Mouse (Mus musculus) MEL (cell line): ENCODE measurements around the gene Siglec1. TPM values are rescaled to one million over a fixed set of nuclear protein-coding genes. Genes with fewer than 3 reads are reported as not detected.

Experiments
- DNase-seq: peaks from one replicate; pipeline ENCODE4 v3.0.0; 2011; ENCODE audit warnings: low read depth, low spot score
- H3K27ac ChIP-seq: 2 replicates; pipeline ENCODE4 v1.5.1; 2012; ENCODE audit warnings: low read depth, mild to moderate bottlenecking, control low read depth, low read length, moderate library complexity; ENCODE audit not compliant: control insufficient read depth
- H3K27me3 ChIP-seq, 2 experiments: fragments of 150-350 bp in 1 of 2; sonication (generic) in 1 of 2; 2 replicates each; pipeline ENCODE4 v1.6.1; 2012; ENCODE audit warnings: low read length in 2 of 2, mild to moderate bottlenecking in 2 of 2, improper control_type of control experiment in 1 of 2, moderate library complexity in 1 of 2; ENCODE audit not compliant: insufficient read depth in 2 of 2, control insufficient read depth in 1 of 2
- H3K36me3 ChIP-seq, 2 experiments: 2 replicates each; pipeline ENCODE4 v1.6.1; 2012 to 2014; ENCODE audit warnings: low read length in 2 of 2, improper control_type of control experiment in 1 of 2, inconsistent platforms in 1 of 2, mild to moderate bottlenecking in 1 of 2; ENCODE audit not compliant: insufficient read depth in 2 of 2, control insufficient read depth in 1 of 2
- H3K4me1 ChIP-seq, 2 experiments: fragments of 150-350 bp in 1 of 2; sonication (generic) in 1 of 2; 2 replicates each; pipeline ENCODE4 v1.6.1; 2012; ENCODE audit warnings: low read length in 2 of 2, improper control_type of control experiment in 1 of 2, mild to moderate bottlenecking in 1 of 2; ENCODE audit not compliant: insufficient read depth in 2 of 2, control insufficient read depth in 1 of 2
- H3K4me3 ChIP-seq, 2 experiments: fragments of 150-350 bp in 1 of 2; sonication (generic) in 1 of 2; 2 replicates each; pipeline ENCODE4 v1.5.1; 2012; ENCODE audit warnings: low read depth in 2 of 2, low read length in 2 of 2, mild to moderate bottlenecking in 2 of 2, moderate library complexity in 2 of 2, control low read depth in 1 of 2, improper control_type of control experiment in 1 of 2; ENCODE audit not compliant: control insufficient read depth in 1 of 2, insufficient read depth in 1 of 2
- H3K79me2 ChIP-seq: 2 replicates; pipeline ENCODE4 v1.6.1; 2012; ENCODE audit warnings: mild to moderate bottlenecking, low read length, moderate library complexity; ENCODE audit not compliant: control insufficient read depth, poor library complexity, insufficient read depth
- H3K9ac ChIP-seq: 2 replicates; pipeline ENCODE4 v1.6.1; 2012; ENCODE audit warnings: low read depth, mild to moderate bottlenecking, control low read depth, low read length, moderate library complexity; ENCODE audit not compliant: control insufficient read depth, poor library complexity, severe bottlenecking
- H3K9me3 ChIP-seq: fragments of 150-350 bp; sonication (generic); replicated peaks from 2 replicates; pipeline ENCODE4 v1.6.1; 2012; ENCODE audit warnings: mild to moderate bottlenecking, low read length, improper control_type of control experiment, moderate library complexity; ENCODE audit not compliant: insufficient read depth
- BHLHE40 ChIP-seq: IDR thresholded peaks from 2 replicates; pipeline ENCODE4 v1.6.1; 2012; ENCODE audit warnings: low read depth, mild to moderate bottlenecking, inconsistent platforms, low read length, improper control_type of control experiment, borderline replicate concordance
- CHD2 ChIP-seq: IDR thresholded peaks from 2 replicates; pipeline ENCODE4 v1.6.1; 2011; ENCODE audit warnings: low read length, improper control_type of control experiment
- CTCF ChIP-seq, 3 experiments: IDR thresholded peaks in 2 of 3; conservative IDR thresholded peaks in 1 of 3; 2 replicates each; pipeline ENCODE4 v1.5.1; 2011 to 2012; ENCODE audit warnings: low read length in 3 of 3, low read depth in 2 of 3, mild to moderate bottlenecking in 2 of 3, improper control_type of control experiment in 1 of 3, inconsistent platforms in 1 of 3, mixed read lengths in 1 of 3, moderate library complexity in 1 of 3; ENCODE audit not compliant: control insufficient read depth in 1 of 3, insufficient read depth in 1 of 3, poor library complexity in 1 of 3, severe bottlenecking in 1 of 3
- E2F4 ChIP-seq: IDR thresholded peaks from 2 replicates; pipeline ENCODE4 v1.6.1; 2011; ENCODE audit warnings: low read depth, low read length, improper control_type of control experiment, borderline replicate concordance
- EP300 ChIP-seq, 2 experiments: IDR thresholded peaks; 2 replicates each; pipeline ENCODE4 v1.6.1; 2011; ENCODE audit warnings: improper control_type of control experiment in 2 of 2, low read length in 2 of 2, low read depth in 1 of 2, mild to moderate bottlenecking in 1 of 2
- GATA1 ChIP-seq: IDR thresholded peaks from 2 replicates; pipeline ENCODE4 v1.6.1; 2011; ENCODE audit warnings: low read depth, low read length, improper control_type of control experiment
- KAT2A ChIP-seq: conservative IDR thresholded peaks from 2 replicates; pipeline ENCODE4 v1.6.1; 2012; ENCODE audit warnings: low read depth, low read length, improper control_type of control experiment, inconsistent platforms
- MAZ ChIP-seq: IDR thresholded peaks from 2 replicates; pipeline ENCODE4 v1.6.1; 2012; ENCODE audit warnings: low read depth, mild to moderate bottlenecking, inconsistent platforms, low read length, improper control_type of control experiment
- MEF2A ChIP-seq: IDR thresholded peaks from 2 replicates; pipeline ENCODE4 v1.6.1; 2014; ENCODE audit warnings: low read depth, mild to moderate bottlenecking, inconsistent platforms, low read length, improper control_type of control experiment; ENCODE audit not compliant: poor library complexity, insufficient replicate concordance, severe bottlenecking; ENCODE audit errors: extremely low read depth
- MYB ChIP-seq: IDR thresholded peaks from 2 replicates; pipeline ENCODE4 v1.6.1; 2011; ENCODE audit warnings: mild to moderate bottlenecking, low read depth, low read length, improper control_type of control experiment
- MYC ChIP-seq: IDR thresholded peaks from 2 replicates; pipeline ENCODE4 v1.6.1; 2011; ENCODE audit warnings: low read depth, mild to moderate bottlenecking, low read length, improper control_type of control experiment, moderate library complexity
- POLR2A ChIP-seq, 2 experiments: IDR thresholded peaks; 2 replicates each; pipeline ENCODE4 v1.6.1; 2011 to 2012; ENCODE audit warnings: low read length in 2 of 2, mild to moderate bottlenecking in 2 of 2, control low read depth in 1 of 2, improper control_type of control experiment in 1 of 2, low read depth in 1 of 2, moderate library complexity in 1 of 2; ENCODE audit not compliant: control insufficient read depth in 1 of 2, insufficient read depth in 1 of 2, poor library complexity in 1 of 2
- RCOR1 ChIP-seq: IDR thresholded peaks from 2 replicates; pipeline ENCODE4 v1.6.1; 2012; ENCODE audit warnings: low read depth, mild to moderate bottlenecking, inconsistent platforms, low read length, improper control_type of control experiment
- SIN3A ChIP-seq: IDR thresholded peaks from 2 replicates; pipeline ENCODE4 v1.6.1; 2012; ENCODE audit warnings: low read length, improper control_type of control experiment, inconsistent platforms
- TCF12 ChIP-seq: IDR thresholded peaks from 2 replicates; pipeline ENCODE4 v1.6.1; 2014; ENCODE audit warnings: low read depth, mild to moderate bottlenecking, inconsistent platforms, low read length, improper control_type of control experiment, moderate library complexity
- USF2 ChIP-seq, 2 experiments: IDR thresholded peaks; 2 replicates each; pipeline ENCODE4 v1.6.1; 2011 to 2012; ENCODE audit warnings: improper control_type of control experiment in 2 of 2, low read length in 2 of 2, borderline replicate concordance in 1 of 2, inconsistent platforms in 1 of 2, low read depth in 1 of 2, mild to moderate bottlenecking in 1 of 2; ENCODE audit not compliant: insufficient read depth in 1 of 2
- ZNF384 ChIP-seq: IDR thresholded peaks from 2 replicates; pipeline ENCODE4 v1.6.1; 2012; ENCODE audit warnings: low read depth, mild to moderate bottlenecking, inconsistent platforms, low read length, improper control_type of control experiment
- polyA plus RNA-seq, 2 experiments: library from polyadenylated mRNA; stranded (reverse) in 1 of 2; unstranded in 1 of 2; fragments of >175 nt in 1 of 2; fragments of >200 nt in 1 of 2; gene quantifications; 2 replicates each; pipeline versions ENCODE4 v1.2.1 to v1.2.4; 2012; ENCODE audit warnings: low replicate concordance in 2 of 2, low read depth in 1 of 2; ENCODE audit not compliant: insufficient read length in 2 of 2, insufficient read depth in 1 of 2, missing spikeins in 1 of 2
- total RNA-seq: library from RNA; depleted of rRNA; stranded (reverse); fragments of 300-350 nt; gene quantifications from 2 replicates; pipeline ENCODE4 v1.2.3, GENCODE M21; 2012

Siglec1 gene
- total and polyA plus RNA-seq, 3 experiments, result 0.04 to 0.07 TPM; not detected in 1

DNA sequence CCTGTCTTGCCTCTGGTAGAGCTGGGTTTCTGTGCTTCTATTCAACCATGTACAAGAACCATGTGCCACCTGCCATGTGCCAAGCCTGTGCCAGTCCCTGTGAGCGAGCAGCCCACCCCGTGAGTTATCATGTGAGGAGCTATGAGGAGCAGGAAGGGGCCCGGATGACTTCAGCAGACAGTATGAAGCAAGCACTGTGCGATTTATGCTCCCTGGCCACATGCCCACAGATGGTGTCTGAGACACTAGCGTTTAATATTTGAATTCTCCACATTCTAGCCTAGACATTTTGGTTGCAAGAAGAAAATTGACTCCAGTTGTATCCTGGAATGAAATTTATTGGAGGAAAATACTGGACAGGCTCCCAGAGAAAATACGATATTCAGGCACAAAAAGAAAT is 19.1 kb downstream of the Siglec1 start:
- H3K9ac ChIP-seq, result no peak overlapping the region
- H3K27me3 ChIP-seq, result peaks cover 0 to 3% of the 10 kb centered on the region in 2 experiments; a peak in 3 of 4 replicates
- H3K27ac ChIP-seq, result no peak overlapping the region
- no peaks in the 10 kb centered on the region for H3K79me2 ChIP-seq
- H3K9me3 ChIP-seq, result no peaks in the 10 kb centered on the region
- no peak for TF ChIP-seq GATA1
- no peak for TF ChIP-seq POLR2A (IDR thresholded peaks at IDR 0.05; ENCODE audit: control insufficient read depth in 1 of 2, insufficient read depth in 1 of 2, low read depth in 1 of 2, low read length in 2 of 2, poor library complexity in 1 of 2)
- no peak overlapping the region for H3K4me3 ChIP-seq
- no peaks in the 10 kb centered on the region for H3K4me1 ChIP-seq
- no peak for DNase-seq
- H3K36me3 ChIP-seq, result no peaks in the 10 kb centered on the region

GRCm38 (mm10) chr2:131066342-131066741 is 20.2 kb downstream of the Siglec1 start:
- Histone ChIP-seq H3K4me3 (no peak overlapping the region), H3K27me3 (peaks cover 3% of the 10 kb centered on the region in 2 experiments; a peak in 3 of 4 replicates), H3K27ac (no peak overlapping the region), H3K4me1 (no peaks in the 10 kb centered on the region), H3K36me3 (no peaks in the 10 kb centered on the region), H3K9ac (no peak overlapping the region), H3K79me2 (no peaks in the 10 kb centered on the region), H3K9me3 (no peaks in the 10 kb centered on the region)
- no peak for DNase-seq
- TF ChIP-seq SIN3A (no peak), MYC (no peak), TCF12 (no peak), MEF2A (no peak), MAZ (no peak), ZNF384 (no peak), GATA1 (no peak)

DNA sequence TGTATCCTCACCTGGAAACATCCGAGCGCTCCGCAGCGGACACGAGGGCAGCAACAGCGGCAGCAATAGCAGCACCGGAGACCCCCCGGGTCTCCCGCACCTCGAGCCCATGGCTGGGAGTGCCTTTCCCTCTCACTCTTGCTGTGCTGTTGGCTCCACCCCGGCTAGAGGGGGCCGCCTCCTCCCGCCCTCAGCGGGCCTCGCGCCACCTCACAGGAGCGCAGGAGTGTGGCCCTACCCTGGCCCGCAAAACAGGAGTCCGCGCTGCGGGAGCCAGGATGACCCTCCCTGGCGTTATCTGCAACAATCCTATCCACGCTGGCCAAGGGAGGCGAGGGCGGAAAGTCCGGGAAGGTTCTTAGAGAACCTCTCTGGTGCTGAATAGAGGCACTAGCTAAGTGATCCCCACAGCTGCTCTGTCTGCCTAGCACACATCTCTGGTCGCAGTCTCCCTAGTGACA is 23.1 kb downstream of the Siglec1 start, which contains the start of gene Adam33:
Gene Adam33 (minus strand): TSS at position 411 of the 461 bp plus-strand sequence.
- Histone ChIP-seq H3K27ac (no peak within 1 kb of the TSS), H3K36me3 (no peaks in the 10 kb centered on the region), H3K27me3 (peaks cover 1 to 3% of the 10 kb centered on the region in 2 experiments; a peak in 2 of 4 replicates), H3K4me3 (no peak within 1 kb of the TSS), H3K9ac (no peak within 1 kb of the TSS), H3K4me1 (no peaks in the 10 kb centered on the region), H3K79me2 (no peaks in the 10 kb centered on the region), H3K9me3 (no peaks in the 10 kb centered on the region)
- TF ChIP-seq TCF12 (no peak), KAT2A (no peak), CTCF (IDR thresholded peaks at IDR 0.05 in 2 of 3, conservative IDR thresholded peaks at IDR 0.05 in 1 of 3; ENCODE audit: control insufficient read depth in 1 of 3, insufficient read depth in 1 of 3, low read depth in 2 of 3, low read length in 3 of 3, poor library complexity in 1 of 3, severe bottlenecking in 1 of 3) (no peak), MAZ (no peak), BHLHE40 (no peak), E2F4 (no peak), USF2 (IDR thresholded peaks at IDR 0.05; ENCODE audit: borderline replicate concordance in 1 of 2, insufficient read depth in 1 of 2, low read depth in 1 of 2, low read length in 2 of 2) (no peak), MYB (no peak), CHD2 (no peak), EP300 (IDR thresholded peaks at IDR 0.05; ENCODE audit: low read depth in 1 of 2, low read length in 2 of 2) (no peak), RCOR1 (no peak)
- DNase-seq, result no peak
